Mouse (Mus musculus) gastrocnemius, postnatal 25 days (tissue): ENCODE measurements around the gene Sgta. TPM values are rescaled to one million over a fixed set of nuclear protein-coding genes. Genes with fewer than 3 reads are reported as not detected.

ENCODE experiments used
- microRNA-seq, 2 experiments: library from miRNA; unstranded; fragments of <30 nt; microRNA quantifications; one replicate each; pipeline ENCODE4 v1.2.0; 2021; ENCODE audit warnings: borderline replicate concordance in 2 of 2
- total RNA-seq, 2 experiments: library from RNA; stranded (reverse); gene quantifications; 1 replicate in 1 of 2; 2 replicates in 1 of 2; pipeline ENCODE4 v1.2.3; 2021

Sgta gene
- total RNA-seq, 2 experiments from 2014 or later: 82.2 to 85.2 TPM

Small RNA genes lying within 50 kb of the gene (microRNA-seq; reads per million reads assigned to microRNA genes)
- 0 reads per million in 2 experiments for gene Mir5615-1
- gene Mir5615-2: 0 reads per million in 2 experiments

Other genes starting within 250 kb of the Sgta start
- gene Jsrp1, start 246.7 kb downstream of the Sgta start, total RNA-seq: 100 to 1,000 TPM; 395 to 415 TPM
- 100 to 1,000 TPM; 651 to 657 TPM for gene Oaz1, start 233.5 kb downstream of the Sgta start, total RNA-seq
- 10 to 100 TPM; 13.3 to 15.5 TPM for gene Lingo3, start 216.1 kb downstream of the Sgta start, total RNA-seq
- gene Lsm7, start 205.0 kb downstream of the Sgta start, total RNA-seq: 10 to 100 TPM; 19.0 to 22.3 TPM
- gene Sppl2b, start 204.9 kb downstream of the Sgta start, total RNA-seq: 10 to 100 TPM; 21.7 to 23.6 TPM
- gene Tmprss9, start 188.3 kb downstream of the Sgta start, total RNA-seq: not detected
- gene Timm13, start 159.2 kb downstream of the Sgta start, total RNA-seq: 100 to 1,000 TPM; 114 to 125 TPM
- 1 to 10 TPM; 3.7 to 5.1 TPM for gene Lmnb2, start 141.9 kb downstream of the Sgta start, total RNA-seq
- 10 to 100 TPM; 12.7 to 30.0 TPM for gene Gadd45b, start 130.1 kb downstream of the Sgta start, total RNA-seq
- gene Gng7, start 45.2 kb downstream of the Sgta start, total RNA-seq: 1 to 10 TPM in 1 of 2 experiments, under 1 TPM in 1; 0.61 to 1.1 TPM
- gene Diras1, start 34.5 kb downstream of the Sgta start, total RNA-seq: under 1 TPM in 1 of 2 experiments, not detected in 1; 0.51 TPM
- 10 to 100 TPM; 13.5 to 13.9 TPM for gene Slc39a3, start 22.8 kb downstream of the Sgta start, total RNA-seq
- 10 to 100 TPM; 18.5 to 22.9 TPM for gene Thop1, start 9.9 kb upstream of the Sgta start, total RNA-seq
- under 1 TPM; 0.10 to 0.83 TPM for gene Creb3l3, start 38.7 kb upstream of the Sgta start, total RNA-seq
- gene Map2k2, start 45.7 kb upstream of the Sgta start, total RNA-seq: 100 to 1,000 TPM; 149 to 161 TPM
- gene Zbtb7a, start 75.0 kb upstream of the Sgta start, total RNA-seq: 10 to 100 TPM; 21.4 to 22.3 TPM
- gene Pias4, start 107.7 kb upstream of the Sgta start, total RNA-seq: 10 to 100 TPM; 11.7 to 14.2 TPM
- gene Eef2, start 116.5 kb upstream of the Sgta start, total RNA-seq: 100 to 1,000 TPM; 838 to 862 TPM
- 10 to 100 TPM; 22.3 to 22.4 TPM for gene Dapk3, start 122.8 kb upstream of the Sgta start, total RNA-seq
- gene 4930442H23Rik, start 123.7 kb upstream of the Sgta start, total RNA-seq: not detected
- gene Nmrk2, start 141.9 kb upstream of the Sgta start, total RNA-seq: 10 to 100 TPM; 41.1 to 57.7 TPM
- gene Atcay, start 170.7 kb upstream of the Sgta start, total RNA-seq: not detected
- 1 to 10 TPM; 1.9 to 3.0 TPM for gene Zfr2, start 173.0 kb upstream of the Sgta start, total RNA-seq
- gene Matk, start 192.8 kb upstream of the Sgta start, total RNA-seq: under 1 TPM; 0.13 to 0.23 TPM
- gene Mrpl54, start 206.8 kb upstream of the Sgta start, total RNA-seq: 10 to 100 TPM; 87.0 to 90.0 TPM
- gene Apba3, start 206.8 kb upstream of the Sgta start, total RNA-seq: 100 to 1,000 TPM; 102 to 106 TPM
- not detected for gene Tjp3, start 231.4 kb upstream of the Sgta start, total RNA-seq
- gene Pip5k1c, start 232.8 kb upstream of the Sgta start, total RNA-seq: 10 to 100 TPM; 20.3 to 20.6 TPM